Mouse (Mus musculus): ENCODE data around the gene Gkn1.

Gkn1 gene

GRCm38 (mm10) chr6:87350829-87351228, at the start of gene Gkn1:
TSS of gene Gkn1 (minus strand) at chr6:87350942.
- no peak for DNase-seq (ENCODE audit: low spot score in 2 of 2)

GRCm38 (mm10) chr6:87399886-87400566, 49.3 kb upstream of the Gkn1 start:
- DNase-seq (ENCODE audit: low spot score in 2 of 2) = peak; percentile 7 to 32

GRCm38 (mm10) chr6:87399137-87399536, 48.4 kb upstream of the Gkn1 start:
- peak; percentile 68 to 89 for DNase-seq (ENCODE audit: low spot score in 2 of 2)

GRCm38 (mm10) chr6:87394783-87395182, 44.0 kb upstream of the Gkn1 start:
- DNase-seq (ENCODE audit: low spot score in 2 of 2) = peak in 1 of 2 experiments; percentile 29

GRCm38 (mm10) chr6:87393466-87394205, 42.9 kb upstream of the Gkn1 start:
- no peak for DNase-seq (ENCODE audit: low spot score in 2 of 2)

- DNase-seq (ENCODE audit: low spot score in 2 of 2) = no peak
Observed at GRCm38 (mm10) chr6:87389455-87389989, 38.8 kb upstream of the Gkn1 start.

GRCm38 (mm10) chr6:87388877-87389276, 38.1 kb upstream of the Gkn1 start, which contains the start of gene Gkn3:
TSS of gene Gkn3 (minus strand) at chr6:87388935.
- DNase-seq (ENCODE audit: low spot score in 2 of 2) = no peak

GRCm38 (mm10) chr6:87386681-87387080, 35.9 kb upstream of the Gkn1 start:
- DNase-seq (ENCODE audit: low spot score in 2 of 2) = no peak

GRCm38 (mm10) chr6:87386203-87386602, 35.5 kb upstream of the Gkn1 start:
- DNase-seq (ENCODE audit: low spot score in 2 of 2) = peak; percentile 34 to 67

- no peak for DNase-seq (ENCODE audit: low spot score in 2 of 2)
Observed at GRCm38 (mm10) chr6:87384761-87385160, 34.0 kb upstream of the Gkn1 start.

GRCm38 (mm10) chr6:87383926-87384691, 33.4 kb upstream of the Gkn1 start:
- DNase-seq (ENCODE audit: low spot score in 2 of 2) = peak in 1 of 2 experiments; percentile 37

- no peak for DNase-seq (ENCODE audit: low spot score in 2 of 2)
Observed at GRCm38 (mm10) chr6:87373057-87373456, 22.3 kb upstream of the Gkn1 start, which contains the start of gene Gkn2. TSS of gene Gkn2 (plus strand) at chr6:87373357.

- no peak for DNase-seq (ENCODE audit: low spot score in 2 of 2)
Observed at GRCm38 (mm10) chr6:87369223-87369622, 18.5 kb upstream of the Gkn1 start.

- no peak for DNase-seq (ENCODE audit: low spot score in 2 of 2)
Observed at GRCm38 (mm10) chr6:87354441-87354840, 3.7 kb upstream of the Gkn1 start.

GRCm38 (mm10) chr6:87335935-87336295, 14.8 kb downstream of the Gkn1 start:
- DNase-seq (ENCODE audit: low spot score in 2 of 2) = no peak

- peak; percentile 20 to 49 for DNase-seq (ENCODE audit: low spot score in 2 of 2)
Observed at GRCm38 (mm10) chr6:87335091-87335934, 15.4 kb downstream of the Gkn1 start, which contains the start of gene Antxr1. TSS of gene Antxr1 (minus strand) at chr6:87335821.

- no peak for DNase-seq (ENCODE audit: low spot score in 2 of 2)
Observed at GRCm38 (mm10) chr6:87334361-87335090, 16.2 kb downstream of the Gkn1 start.

GRCm38 (mm10) chr6:87332380-87332779, 18.4 kb downstream of the Gkn1 start:
- no peak for DNase-seq (ENCODE audit: low spot score in 2 of 2)

- DNase-seq (ENCODE audit: low spot score in 2 of 2) = no peak
Observed at GRCm38 (mm10) chr6:87328265-87329173, 22.2 kb downstream of the Gkn1 start.
